Mouse (Mus musculus): Measurements from ENCODE around the gene Slc16a10.

DNA sequence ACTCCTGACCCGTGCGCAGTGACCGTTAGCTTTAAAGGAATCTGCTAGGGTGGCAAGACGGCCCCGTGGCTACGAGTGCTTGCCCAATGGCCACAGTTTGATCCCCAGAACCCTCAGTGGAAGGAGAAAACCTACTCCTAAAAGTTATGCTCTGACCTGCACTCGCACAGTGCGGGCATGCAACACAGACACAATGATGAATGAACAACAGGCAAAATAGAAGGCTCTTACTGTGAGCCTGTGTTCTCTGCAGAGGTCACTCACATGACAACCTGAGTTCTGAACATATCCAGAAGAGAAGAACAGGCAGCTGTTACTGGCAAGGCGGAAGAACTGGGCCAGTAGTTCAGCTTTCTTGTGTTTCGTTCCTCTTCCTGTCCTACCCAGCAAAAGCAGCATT lies 73.5 kb downstream of the Slc16a10 start:
- TF ChIP-seq CTCF (IDR thresholded peaks at IDR 0.05; ENCODE audit: low read depth) = no peak
- no peak for TF ChIP-seq EP300 (IDR thresholded peaks at IDR 0.05; ENCODE audit: low read depth)
